ENCODE assay signal across 8 mouse cellular contexts in the genomic region with DNA sequence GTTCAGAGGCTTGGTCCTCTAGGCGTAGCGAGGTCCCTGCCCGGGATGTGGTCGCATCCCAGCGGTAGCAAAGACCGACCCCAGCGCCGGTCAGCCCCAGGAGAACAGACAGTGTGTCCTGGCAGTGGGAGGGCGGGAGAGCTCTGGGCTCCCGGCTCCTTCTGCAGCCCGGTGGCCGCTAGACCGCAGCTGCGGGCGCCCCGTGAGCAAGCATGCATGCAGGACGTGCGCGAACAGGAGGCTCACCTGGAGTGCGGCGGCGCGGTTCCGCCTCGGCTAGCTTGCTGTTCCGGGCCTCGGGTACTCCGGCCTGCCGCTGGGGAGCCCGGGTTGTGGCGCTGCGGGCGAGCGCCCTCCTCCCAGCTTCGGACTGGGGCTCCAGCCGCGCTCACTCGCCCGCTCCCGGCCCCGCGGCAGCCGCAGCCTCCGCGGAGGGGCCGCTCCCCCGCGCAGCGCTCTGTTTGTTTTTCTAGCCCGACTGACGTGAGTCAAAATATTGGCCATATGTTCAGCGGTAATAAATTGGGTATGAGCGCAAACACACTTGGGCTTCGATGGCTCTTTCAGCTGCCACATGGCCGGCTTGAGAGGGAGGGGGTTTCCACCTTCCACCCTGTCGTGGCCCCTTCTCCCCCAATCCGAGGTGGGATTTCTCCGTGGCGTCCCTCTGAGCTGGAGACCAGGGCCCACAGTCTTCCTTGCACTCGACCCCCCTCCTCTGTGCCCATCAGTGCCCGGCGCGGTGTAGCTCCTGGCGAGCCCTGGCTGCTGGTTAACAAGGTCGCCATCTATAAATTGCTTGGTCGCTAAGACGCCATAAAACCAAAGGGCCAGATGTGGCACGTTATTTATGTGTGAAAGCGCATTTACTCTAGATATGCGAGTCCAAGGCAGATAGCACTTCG. TPM values are rescaled to one million over a fixed set of nuclear protein-coding genes. Genes with fewer than 3 reads are reported as not detected.
DNase-seq lines count a peak whose midpoint lies in the region; ATAC-seq and TF ChIP-seq lines count a peak whose summit lies in the region.

No protein-coding gene starts in this region.

- no peak overlapping the region for H3K27ac ChIP-seq in forebrain, embryonic 15.5 days (replicated peaks)
- no peak overlapping the region for H3K27ac ChIP-seq in liver, embryonic 15.5 days (replicated peaks)

- under 1% methylated on average over 70 of the region's 71 CpGs for WGBS in forebrain, embryonic 15.5 days
- WGBS in liver, embryonic 15.5 days (ENCODE audit: insufficient replicate concordance), result under 1% methylated on average over 68 of the region's 71 CpGs

- peak overlapping the region; percentile 45 for H3K4me2 ChIP-seq in forebrain, embryonic 15.5 days (replicated peaks)
- peak overlapping the region; percentile 23; the same call in 1 of the 2 replicates for H3K4me2 ChIP-seq in liver, embryonic 15.5 days

- peaks cover 90% of the 10 kb centered on the region for H3K27me3 ChIP-seq in E14TG2a.4 (ENCODE audit: insufficient read depth, low read length)
- H3K27me3 ChIP-seq in forebrain, embryonic 15.5 days, result peaks cover 89% of the 10 kb centered on the region
- peaks cover 92% of the 10 kb centered on the region for H3K27me3 ChIP-seq in liver, embryonic 15.5 days

- ATAC-seq in forebrain, embryonic 15.5 days (replicated peaks), result peak; percentile 57
- ATAC-seq in liver, embryonic 15.5 days (ENCODE audit: insufficient read depth), result no peak

- H3K9me3 ChIP-seq in E14TG2a.4 (ENCODE audit: low read length), result no peaks in the 10 kb centered on the region
- no peaks in the 10 kb centered on the region for H3K9me3 ChIP-seq in forebrain, embryonic 15.5 days
- H3K9me3 ChIP-seq in liver, embryonic 15.5 days (replicated peaks), result no peaks in the 10 kb centered on the region

- peak; percentile 24 to 27 for DNase-seq in cerebellum, postnatal 10 days
- DNase-seq in cerebellum, adult 9-11 months, result no peak
- no peak for DNase-seq in frontal cortex, postnatal 10 days (ENCODE audit: low spot score in 2 of 2)
- no peak for DNase-seq in natural killer cell, adult 2 months (ENCODE audit: low spot score in 2 of 2)
- no peak for DNase-seq in spleen, postnatal 14 days (ENCODE audit: low spot score in 2 of 2)

- no peak overlapping the region for H3K9ac ChIP-seq in forebrain, embryonic 15.5 days (replicated peaks)
- H3K9ac ChIP-seq in liver, embryonic 15.5 days, result no peak overlapping the region

- H3K4me3 ChIP-seq in E14TG2a.4 (replicated peaks; ENCODE audit: low read length), result peak overlapping the region; percentile 68
- peak overlapping the region; percentile 29 for H3K4me3 ChIP-seq in forebrain, embryonic 15.5 days
- 0 out of 2 replicates have a peak overlapping the region, but pooled peaks have one; percentile 5 for H3K4me3 ChIP-seq in liver, embryonic 15.5 days (replicated peaks)

- H3K4me1 ChIP-seq in E14TG2a.4 (replicated peaks; ENCODE audit: low read depth, low read length), result peaks cover 43% of the 10 kb centered on the region
- H3K4me1 ChIP-seq in forebrain, embryonic 15.5 days, result peaks cover 16% of the 10 kb centered on the region
- 0 out of 2 replicates have a peak, but pooled peaks cover 5% of the 10 kb centered on the region for H3K4me1 ChIP-seq in liver, embryonic 15.5 days (replicated peaks)

- no peaks in the 10 kb centered on the region for H3K36me3 ChIP-seq in E14TG2a.4 (ENCODE audit: insufficient read depth, low read length)
- no peaks in the 10 kb centered on the region for H3K36me3 ChIP-seq in forebrain, embryonic 15.5 days
- H3K36me3 ChIP-seq in liver, embryonic 15.5 days (replicated peaks), result no peaks in the 10 kb centered on the region

- no peak for TF ChIP-seq CTCF in E14TG2a.4 (conservative IDR thresholded peaks at IDR 0.05; ENCODE audit: low read length)

RNA-seq across cellular contexts. Expression of a gene that starts 0.9 kb away (rescaled TPM):
- 1.5 and 4.1 TPM in 2 replicates for polyA plus RNA-seq in forebrain, embryonic 15.5 days (2015; fragmentation: Nextera tagmentation; extraction: Ambion mirVana)
- not detected in 2 replicates for polyA plus RNA-seq in liver, embryonic 15.5 days (2015; fragmentation: Nextera tagmentation; extraction: Ambion mirVana)

Comparison
In these comparisons a context has a peak if more than half of its experiments do, and no peak if none do; other contexts are left out.
1. DNase-seq: peak in cerebellum, postnatal 10 days (2 of 2); none in cerebellum, adult 9-11 months (single experiment), frontal cortex, postnatal 10 days (0 of 2), natural killer cell, adult 2 months (0 of 2) and spleen, postnatal 14 days (0 of 2).
2. H3K4me3 ChIP-seq: peak in every context shown above with its lines; median percentile 68 in E14TG2a.4; 29 in forebrain, embryonic 15.5 days; 5 in liver, embryonic 15.5 days.